Mouse (Mus musculus) lung, postnatal 0 days (tissue): ENCODE measurements at regions not wholly inside any gene's neighbourhood (a gene's known extent, or its start where the extent isn't known, plus 50 kb on each side); places are given as distances from the start of the nearest gene placed in this dataset.

Source experiments
- CTCF ChIP-seq: IDR thresholded peaks from 2 replicates; pipeline ENCODE4 v1.5.1; 2016; ENCODE audit warnings: antibody characterized with exemption, mild to moderate bottlenecking
- EP300 ChIP-seq: IDR thresholded peaks from 2 replicates; pipeline ENCODE4 v1.6.1; 2016; ENCODE audit warnings: antibody characterized with exemption, mild to moderate bottlenecking, control low read depth

- TF ChIP-seq EP300 (no peak), CTCF (no peak)
These were observed 218.8 kb upstream of the Smarca2 start for GRCm38 (mm10) chr19:26386075-26386474.
